Mouse (Mus musculus): ENCODE data around the gene C9orf72.

The C9orf72 gene

GRCm38 (mm10) chr4:35169571-35170125 lies 56.3 kb downstream of the C9orf72 start:
- Histone ChIP-seq H3K4me1 (replicated peaks; ENCODE audit: low read depth, low read length) (no peaks in the 10 kb centered on the region), H3K27me3 (ENCODE audit: insufficient read depth, low read length) (peaks cover 4% of the 10 kb centered on the region), H3K9me3 (ENCODE audit: low read length) (peaks cover 5% of the 10 kb centered on the region; the same call in 1 of the 2 replicates), H3K36me3 (ENCODE audit: insufficient read depth, low read length) (no peaks in the 10 kb centered on the region), H3K4me3 (replicated peaks; ENCODE audit: low read length) (no peak overlapping the region)
- TF ChIP-seq NANOG (IDR thresholded peaks at IDR 0.05; ENCODE audit: borderline replicate concordance, low read length) (no peak), POU5F1 (IDR thresholded peaks at IDR 0.05; ENCODE audit: borderline replicate concordance, low read length) (no peak), CTCF (conservative IDR thresholded peaks at IDR 0.05; ENCODE audit: low read length) (no peak)

GRCm38 (mm10) chr4:35167855-35168254 lies 58.1 kb downstream of the C9orf72 start:
- no peaks in the 10 kb centered on the region for H3K4me1 ChIP-seq (replicated peaks; ENCODE audit: low read depth, low read length)
- no peak for TF ChIP-seq NANOG (IDR thresholded peaks at IDR 0.05; ENCODE audit: borderline replicate concordance, low read length)
- no peak for TF ChIP-seq CTCF (conservative IDR thresholded peaks at IDR 0.05; ENCODE audit: low read length)
- no peak for TF ChIP-seq POU5F1 (IDR thresholded peaks at IDR 0.05; ENCODE audit: borderline replicate concordance, low read length)
- peaks cover 6% of the 10 kb centered on the region for H3K27me3 ChIP-seq (ENCODE audit: insufficient read depth, low read length)
- H3K9me3 ChIP-seq (ENCODE audit: low read length) = peaks cover 5% of the 10 kb centered on the region; the same call in 1 of the 2 replicates
- no peaks in the 10 kb centered on the region for H3K36me3 ChIP-seq (ENCODE audit: insufficient read depth, low read length)
- no peak overlapping the region for H3K4me3 ChIP-seq (replicated peaks; ENCODE audit: low read length)

GRCm38 (mm10) chr4:35165947-35166346 lies 60.0 kb downstream of the C9orf72 start:
- no peak for TF ChIP-seq CTCF (conservative IDR thresholded peaks at IDR 0.05; ENCODE audit: low read length)
- TF ChIP-seq POU5F1 (IDR thresholded peaks at IDR 0.05; ENCODE audit: borderline replicate concordance, low read length) = no peak
- TF ChIP-seq NANOG (IDR thresholded peaks at IDR 0.05; ENCODE audit: borderline replicate concordance, low read length) = no peak
- Histone ChIP-seq H3K9me3 (ENCODE audit: low read length) (no peaks in the 10 kb centered on the region), H3K4me1 (replicated peaks; ENCODE audit: low read depth, low read length) (no peaks in the 10 kb centered on the region), H3K36me3 (ENCODE audit: insufficient read depth, low read length) (no peaks in the 10 kb centered on the region), H3K27me3 (ENCODE audit: insufficient read depth, low read length) (peaks cover 6% of the 10 kb centered on the region), H3K4me3 (replicated peaks; ENCODE audit: low read length) (no peak overlapping the region)

- Histone ChIP-seq H3K36me3 (ENCODE audit: insufficient read depth, low read length) (no peaks in the 10 kb centered on the region), H3K27me3 (ENCODE audit: insufficient read depth, low read length) (peaks cover 6% of the 10 kb centered on the region), H3K4me1 (replicated peaks; ENCODE audit: low read depth, low read length) (no peaks in the 10 kb centered on the region), H3K4me3 (replicated peaks; ENCODE audit: low read length) (no peak overlapping the region), H3K9me3 (ENCODE audit: low read length) (no peaks in the 10 kb centered on the region)
- no peak for TF ChIP-seq NANOG (IDR thresholded peaks at IDR 0.05; ENCODE audit: borderline replicate concordance, low read length)
- no peak for TF ChIP-seq CTCF (conservative IDR thresholded peaks at IDR 0.05; ENCODE audit: low read length)
- no peak for TF ChIP-seq POU5F1 (IDR thresholded peaks at IDR 0.05; ENCODE audit: borderline replicate concordance, low read length)
These were observed 60.7 kb downstream of the C9orf72 start for GRCm38 (mm10) chr4:35165275-35165674.

GRCm38 (mm10) chr4:35157815-35158214 lies 68.2 kb downstream of the C9orf72 start:
- H3K36me3 ChIP-seq (ENCODE audit: insufficient read depth, low read length) = no peaks in the 10 kb centered on the region
- H3K9me3 ChIP-seq (ENCODE audit: low read length) = no peaks in the 10 kb centered on the region
- peaks cover 17% of the 10 kb centered on the region for H3K4me1 ChIP-seq (replicated peaks; ENCODE audit: low read depth, low read length)
- TF ChIP-seq NANOG (IDR thresholded peaks at IDR 0.05; ENCODE audit: borderline replicate concordance, low read length) (no peak), CTCF (conservative IDR thresholded peaks at IDR 0.05; ENCODE audit: low read length) (no peak), POU5F1 (IDR thresholded peaks at IDR 0.05; ENCODE audit: borderline replicate concordance, low read length) (no peak)
- peaks cover 15% of the 10 kb centered on the region for H3K27me3 ChIP-seq (ENCODE audit: insufficient read depth, low read length)
- H3K4me3 ChIP-seq (replicated peaks; ENCODE audit: low read length) = peak overlapping the region; percentile 89; the same call in 1 of the 2 replicates

- H3K9me3 ChIP-seq (ENCODE audit: low read length) = no peaks in the 10 kb centered on the region
- H3K27me3 ChIP-seq (ENCODE audit: insufficient read depth, low read length) = peaks cover 15% of the 10 kb centered on the region
- TF ChIP-seq CTCF (conservative IDR thresholded peaks at IDR 0.05; ENCODE audit: low read length) = peak; percentile 60
- TF ChIP-seq POU5F1 (IDR thresholded peaks at IDR 0.05; ENCODE audit: borderline replicate concordance, low read length) = no peak
- H3K4me1 ChIP-seq (replicated peaks; ENCODE audit: low read depth, low read length) = peaks cover 17% of the 10 kb centered on the region
- H3K36me3 ChIP-seq (ENCODE audit: insufficient read depth, low read length) = no peaks in the 10 kb centered on the region
- H3K4me3 ChIP-seq (replicated peaks; ENCODE audit: low read length) = peak within 1 kb of the TSS; percentile 89
These were observed 69.0 kb downstream of the C9orf72 start, which contains the start of gene Mob3b for GRCm38 (mm10) chr4:35156751-35157611. Gene Mob3b (minus strand): TSS chr4:35157484.

GRCm38 (mm10) chr4:35156149-35156611 lies 69.8 kb downstream of the C9orf72 start:
- TF ChIP-seq POU5F1 (IDR thresholded peaks at IDR 0.05; ENCODE audit: borderline replicate concordance, low read length) = no peak
- no peak for TF ChIP-seq CTCF (conservative IDR thresholded peaks at IDR 0.05; ENCODE audit: low read length)
- no peak for TF ChIP-seq NANOG (IDR thresholded peaks at IDR 0.05; ENCODE audit: borderline replicate concordance, low read length)
- Histone ChIP-seq H3K4me3 (replicated peaks; ENCODE audit: low read length) (peak overlapping the region; percentile 89), H3K27me3 (ENCODE audit: insufficient read depth, low read length) (peaks cover 15% of the 10 kb centered on the region), H3K36me3 (ENCODE audit: insufficient read depth, low read length) (no peaks in the 10 kb centered on the region), H3K9me3 (ENCODE audit: low read length) (no peaks in the 10 kb centered on the region), H3K4me1 (replicated peaks; ENCODE audit: low read depth, low read length) (peaks cover 17% of the 10 kb centered on the region)

GRCm38 (mm10) chr4:35155132-35155922 lies 70.6 kb downstream of the C9orf72 start:
- Histone ChIP-seq H3K4me1 (replicated peaks; ENCODE audit: low read depth, low read length) (peaks cover 17% of the 10 kb centered on the region), H3K9me3 (ENCODE audit: low read length) (no peaks in the 10 kb centered on the region), H3K4me3 (replicated peaks; ENCODE audit: low read length) (peak overlapping the region; percentile 89), H3K36me3 (ENCODE audit: insufficient read depth, low read length) (no peaks in the 10 kb centered on the region), H3K27me3 (ENCODE audit: insufficient read depth, low read length) (peaks cover 15% of the 10 kb centered on the region)
- TF ChIP-seq CTCF (conservative IDR thresholded peaks at IDR 0.05; ENCODE audit: low read length) = peak; percentile 55
- no peak for TF ChIP-seq NANOG (IDR thresholded peaks at IDR 0.05; ENCODE audit: borderline replicate concordance, low read length)
- no peak for TF ChIP-seq POU5F1 (IDR thresholded peaks at IDR 0.05; ENCODE audit: borderline replicate concordance, low read length)

All from E14TG2a.4 (cell line).